Mouse (Mus musculus) forebrain, embryonic 14.5 days (tissue): ENCODE results near the gene Rfc1. TPM values are rescaled to one million over a fixed set of nuclear protein-coding genes. Genes with fewer than 3 reads are reported as not detected.

Experiments
- ATAC-seq: fragments of 200-750 bp; cut with Nextera tagmentation; 2 replicates; pipeline ENCODE4 v1.8.0; 2017; ENCODE audit warnings: mild to moderate bottlenecking, moderate library complexity
- DNase-seq: peaks from one replicate; pipeline ENCODE4 v3.0.0-alpha.2; 2015; ENCODE audit warnings: low spot score
- H3K27ac ChIP-seq: fragments of 300-500 bp; sonication (generic); 2 replicates; pipeline ENCODE4 v1.5.1; 2014; ENCODE audit warnings: low read depth, mild to moderate bottlenecking, control low read depth, low read length, moderate library complexity
- H3K27me3 ChIP-seq: fragments of 300-500 bp; sonication (generic); replicated peaks from 2 replicates; pipeline ENCODE4 v1.6.1; 2014; ENCODE audit warnings: low read length, control low read depth, mixed read lengths; ENCODE audit not compliant: control insufficient read depth, insufficient read depth
- H3K36me3 ChIP-seq: fragments of 300-500 bp; sonication (generic); 2 replicates; pipeline ENCODE4 v1.6.1; 2014; ENCODE audit warnings: low read length, control low read depth; ENCODE audit not compliant: control insufficient read depth, insufficient read depth
- H3K4me1 ChIP-seq: fragments of 300-500 bp; sonication (generic); 2 replicates; pipeline ENCODE4 v1.6.1; 2014; ENCODE audit warnings: antibody characterized with exemption, low read length, control low read depth; ENCODE audit not compliant: control insufficient read depth, insufficient read depth
- H3K4me2 ChIP-seq: fragments of 300-500 bp; sonication (generic); 2 replicates; pipeline ENCODE4 v1.6.1; 2014; ENCODE audit warnings: mild to moderate bottlenecking, control low read depth, low read length
- H3K4me3 ChIP-seq: fragments of 300-500 bp; sonication (generic); 2 replicates; pipeline ENCODE4 v1.5.1; 2014; ENCODE audit warnings: low read depth, low read length, control low read depth
- H3K9ac ChIP-seq: fragments of 300-500 bp; sonication (generic); 2 replicates; pipeline ENCODE4 v1.6.1; 2014; ENCODE audit warnings: mild to moderate bottlenecking, low read length, control low read depth, moderate library complexity
- H3K9me3 ChIP-seq: fragments of 300-500 bp; sonication (generic); replicated peaks from 2 replicates; pipeline ENCODE4 v1.6.1; 2016; ENCODE audit warnings: low read length, control low read depth, mixed read lengths; ENCODE audit not compliant: control insufficient read depth
- WGBS: fragments of 180-500 bp; shearing (Covaris S2); extraction: QIAGEN DNeasy Blood & Tissue Kit; methylation state at CpG from one replicate; pipeline ENCODE4 v1.1.7; 2014; 5-methylcytosine and 5-hydroxymethylcytosine counted together
- polyA plus RNA-seq: library from polyadenylated mRNA; unstranded; fragments of >200 nt; fragmentation: Nextera tagmentation; extraction: Ambion mirVana; gene quantifications from 2 replicates; pipeline ENCODE4 v1.2.1, GENCODE M21; 2014

Rfc1 gene
- polyA plus RNA-seq, 1 experiment from 2014 or later = 39.6 TPM

- Histone ChIP-seq H3K36me3 (peaks cover 17% of the 10 kb centered on the region; the same call in 1 of the 2 replicates), H3K4me3 (no peak overlapping the region), H3K27ac (no peak overlapping the region), H3K9ac (no peak overlapping the region), H3K4me1 (no peaks in the 10 kb centered on the region), H3K9me3 (no peaks in the 10 kb centered on the region), H3K27me3 (no peaks in the 10 kb centered on the region), H3K4me2 (no peak overlapping the region)
- no peak for ATAC-seq
- DNase-seq = no peak
- 74% methylated on average over 7 of the region's 7 CpGs for WGBS
Observed at GRCm38 (mm10) chr5:65250185-65250855, 85.2 kb downstream of the Rfc1 start.

DNA sequence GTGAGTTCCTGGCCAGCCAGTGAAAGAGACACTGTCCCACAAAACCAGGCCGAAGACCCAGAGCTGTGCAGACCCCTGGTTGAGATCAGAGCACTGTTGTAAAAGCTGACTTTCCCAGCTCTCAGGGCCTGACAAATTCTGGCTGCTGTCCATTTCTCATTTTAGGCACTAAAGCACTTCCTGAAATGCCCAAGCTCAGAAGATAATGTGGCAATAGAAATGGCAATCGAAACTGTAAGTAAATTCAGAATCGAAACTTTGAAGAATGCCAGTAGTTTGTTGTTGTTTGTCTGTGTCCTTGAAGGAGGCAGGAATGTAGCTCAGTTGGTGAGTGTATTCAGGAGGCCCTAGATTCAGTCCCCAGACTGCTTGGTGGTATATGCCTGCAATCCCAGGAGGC, 88.2 kb downstream of the Rfc1 start:
- 88% methylated on average over 3 of the region's 3 CpGs for WGBS

DNA sequence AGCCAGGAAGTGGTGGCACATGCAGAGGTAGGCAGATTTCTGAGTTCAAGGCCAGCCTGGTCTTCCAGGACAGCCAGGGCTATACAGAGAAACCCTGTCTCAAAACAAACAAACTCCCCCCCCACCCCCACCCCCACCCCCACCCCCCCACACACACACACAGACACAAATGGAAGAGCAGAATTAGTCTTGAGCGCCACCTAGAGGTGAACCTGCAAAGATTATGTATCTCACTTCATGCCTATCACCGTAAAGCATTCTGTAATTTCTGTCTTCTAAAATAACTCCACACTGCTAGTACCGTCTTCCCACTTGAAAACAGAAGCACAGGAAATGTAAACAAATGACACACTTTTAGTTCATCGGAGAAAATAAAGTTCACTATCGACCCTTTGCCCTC, 92.7 kb downstream of the Rfc1 start:
- peak; percentile 73 for DNase-seq
- no peak overlapping the region for H3K27ac ChIP-seq
- no peak overlapping the region for H3K4me2 ChIP-seq
- 54% methylated on average over 5 of the region's 5 CpGs for WGBS
- ATAC-seq = peak; percentile 58
- no peaks in the 10 kb centered on the region for H3K9me3 ChIP-seq
- H3K36me3 ChIP-seq = peaks cover 14% of the 10 kb centered on the region; the same call in 1 of the 2 replicates
- no peak overlapping the region for H3K9ac ChIP-seq
- no peaks in the 10 kb centered on the region; the same call in 1 of the 2 replicates for H3K4me1 ChIP-seq
- no peaks in the 10 kb centered on the region for H3K27me3 ChIP-seq
- H3K4me3 ChIP-seq = no peak overlapping the region

More for the DNA sequence above, 88.2 kb downstream of the Rfc1 start:
- Histone ChIP-seq H3K4me3 (no peak overlapping the region), H3K36me3 (peaks cover 13% of the 10 kb centered on the region; the same call in 1 of the 2 replicates), H3K4me1 (no peaks in the 10 kb centered on the region), H3K4me2 (no peak overlapping the region), H3K27ac (no peak overlapping the region), H3K9me3 (no peaks in the 10 kb centered on the region), H3K9ac (no peak overlapping the region), H3K27me3 (no peaks in the 10 kb centered on the region)
- ATAC-seq = no peak
- DNase-seq = no peak

DNA sequence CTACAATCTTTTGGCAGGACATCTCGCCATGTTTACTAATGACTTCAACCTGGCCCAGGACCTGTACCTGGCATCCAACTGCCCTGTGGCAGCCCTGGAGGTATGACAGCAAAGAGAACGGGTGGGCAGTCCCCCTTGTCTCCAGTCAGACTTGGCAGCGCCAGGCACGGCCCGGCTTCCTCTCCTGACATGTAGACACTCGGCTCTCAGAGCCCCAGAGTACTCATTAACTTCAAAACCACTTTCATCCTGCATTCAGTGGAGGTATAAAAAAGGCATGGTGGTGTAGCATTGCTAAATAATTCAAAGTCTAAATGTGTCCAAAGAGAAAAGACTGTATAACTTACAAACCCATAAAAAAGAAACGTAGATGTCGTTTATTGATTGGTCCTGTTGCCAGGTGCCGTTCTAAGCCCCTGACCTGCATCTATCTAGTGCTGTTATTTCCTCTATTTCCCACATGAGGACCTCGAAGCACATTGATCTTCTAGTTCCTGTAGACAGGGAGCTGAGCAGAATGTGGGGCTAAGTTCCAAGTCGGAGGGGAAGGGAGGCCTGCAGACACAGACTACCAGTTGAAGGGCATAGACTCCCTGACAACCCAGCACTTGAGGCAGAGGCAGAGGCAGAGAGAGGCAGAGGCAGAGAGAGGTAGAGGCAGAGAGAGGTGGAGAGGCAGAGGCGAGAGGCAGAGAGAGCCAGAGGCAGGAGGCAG, 104.0 kb downstream of the Rfc1 start:
- no peaks in the 10 kb centered on the region for H3K4me1 ChIP-seq
- H3K27ac ChIP-seq = no peak overlapping the region
- DNase-seq (no peak), ATAC-seq (no peak)
- no peaks in the 10 kb centered on the region for H3K27me3 ChIP-seq
- H3K36me3 ChIP-seq = peaks cover 34% of the 10 kb centered on the region
- 73% methylated on average over 12 of the region's 12 CpGs for WGBS
- no peak overlapping the region for H3K4me2 ChIP-seq
- no peaks in the 10 kb centered on the region for H3K9me3 ChIP-seq
- H3K4me3 ChIP-seq = no peak overlapping the region
- no peak overlapping the region for H3K9ac ChIP-seq

- H3K9me3 ChIP-seq = no peaks in the 10 kb centered on the region
- peaks cover 52% of the 10 kb centered on the region for H3K36me3 ChIP-seq
- ATAC-seq = no peak
- no peaks in the 10 kb centered on the region for H3K4me1 ChIP-seq
- no peak for DNase-seq
- H3K27ac ChIP-seq = no peak overlapping the region
- H3K4me2 ChIP-seq = no peak overlapping the region
- no peak overlapping the region for H3K4me3 ChIP-seq
- no peaks in the 10 kb centered on the region for H3K27me3 ChIP-seq
- WGBS = 92% methylated on average over 5 of the region's 5 CpGs
- no peak overlapping the region for H3K9ac ChIP-seq
Observed at GRCm38 (mm10) chr5:65224056-65224455, 111.4 kb downstream of the Rfc1 start.

DNA sequence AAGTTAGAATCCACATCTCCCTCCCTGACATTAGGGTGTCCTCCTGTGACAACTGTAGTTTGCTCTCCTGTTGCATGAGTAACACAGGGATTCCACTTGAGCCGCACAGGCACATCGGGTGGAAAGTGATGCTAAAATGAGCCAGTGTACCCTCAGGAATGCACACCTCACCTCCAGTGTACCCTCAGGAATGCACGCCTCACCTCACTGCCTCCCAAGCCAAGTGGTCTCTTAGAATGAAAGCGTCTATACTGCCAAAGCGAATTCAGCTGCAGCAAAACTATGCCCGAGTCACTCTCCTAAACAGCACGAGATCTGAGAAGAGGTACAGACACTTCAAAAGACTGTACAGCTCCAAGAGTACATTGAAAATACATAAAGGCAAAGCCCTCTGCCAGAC, 114.4 kb downstream of the Rfc1 start:
- no peak overlapping the region for H3K9ac ChIP-seq
- no peak overlapping the region for H3K4me3 ChIP-seq
- 93% methylated on average over 7 of the region's 7 CpGs for WGBS
- H3K4me2 ChIP-seq = no peak overlapping the region
- H3K9me3 ChIP-seq = no peaks in the 10 kb centered on the region
- DNase-seq = no peak
- no peaks in the 10 kb centered on the region for H3K27me3 ChIP-seq
- H3K36me3 ChIP-seq = peaks cover 32% of the 10 kb centered on the region
- no peak for ATAC-seq
- H3K4me1 ChIP-seq = no peaks in the 10 kb centered on the region
- H3K27ac ChIP-seq = no peak overlapping the region

- ATAC-seq (no peak), DNase-seq (no peak)
- no peak overlapping the region for H3K4me2 ChIP-seq
Observed at GRCm38 (mm10) chr5:65217305-65218269, 117.9 kb downstream of the Rfc1 start.

DNA sequence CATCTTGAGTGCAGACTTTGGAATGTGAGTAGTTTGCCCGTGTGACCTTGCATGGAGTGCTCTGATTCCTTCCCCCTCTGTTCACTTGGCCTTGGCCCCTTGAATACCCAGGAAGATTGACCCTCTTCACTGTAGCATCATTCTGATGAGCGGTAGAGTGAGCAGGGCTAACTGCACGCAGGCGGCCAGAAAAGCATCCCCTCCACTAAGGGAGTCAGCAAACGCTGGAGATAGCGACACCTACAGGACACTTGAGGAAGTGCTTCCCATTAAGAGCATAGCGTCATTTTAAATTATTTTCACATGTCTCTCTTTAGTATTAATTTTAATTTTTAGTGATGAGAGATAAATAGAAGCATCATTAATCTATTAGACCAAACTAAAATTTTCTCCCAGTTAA, 122.1 kb downstream of the Rfc1 start:
- DNase-seq = peak; percentile 71
- Histone ChIP-seq H3K4me1 (no peaks in the 10 kb centered on the region), H3K9me3 (no peaks in the 10 kb centered on the region), H3K27ac (no peak overlapping the region), H3K4me3 (no peak overlapping the region), H3K36me3 (no peaks in the 10 kb centered on the region), H3K9ac (no peak overlapping the region), H3K27me3 (no peaks in the 10 kb centered on the region), H3K4me2 (no peak overlapping the region)
- 15% methylated on average over 7 of the region's 7 CpGs for WGBS
- ATAC-seq = peak; percentile 54

More at GRCm38 (mm10) chr5:65217305-65218269, 117.9 kb downstream of the Rfc1 start:
- no peaks in the 10 kb centered on the region for H3K9me3 ChIP-seq
- H3K27me3 ChIP-seq = no peaks in the 10 kb centered on the region
- H3K27ac ChIP-seq = no peak overlapping the region
- no peak overlapping the region for H3K4me3 ChIP-seq
- peaks cover 13% of the 10 kb centered on the region; the same call in 1 of the 2 replicates for H3K36me3 ChIP-seq
- no peak overlapping the region for H3K9ac ChIP-seq
- 93% methylated on average over 11 of the region's 11 CpGs for WGBS
- H3K4me1 ChIP-seq = no peaks in the 10 kb centered on the region
